Mouse (Mus musculus): ENCODE results near the gene Smyd3. TPM values are rescaled to one million over a fixed set of nuclear protein-coding genes. Genes with fewer than 3 reads are reported as not detected.

Smyd3 gene
- polyA plus RNA-seq, 1 experiment = 40.2 TPM

- H3K9ac ChIP-seq (ENCODE audit: low read depth, poor library complexity, severe bottlenecking) = no peak overlapping the region
- H3K36me3 ChIP-seq (ENCODE audit: control insufficient read depth, insufficient read depth, low read length, poor library complexity, severe bottlenecking) = no peaks in the 10 kb centered on the region
- no peaks in the 10 kb centered on the region for H3K9me3 ChIP-seq (replicated peaks; ENCODE audit: control insufficient read depth, insufficient read depth, low read length, poor library complexity, severe bottlenecking)
- no peak for TF ChIP-seq EP300 (IDR thresholded peaks at IDR 0.05; ENCODE audit: insufficient read depth, low read depth, low read length)
- TF ChIP-seq POLR2A (IDR thresholded peaks at IDR 0.05; ENCODE audit: insufficient read depth, low read length) = no peak
- H3K4me3 ChIP-seq (ENCODE audit: low read depth, low read length) = no peak overlapping the region
- H3K4me1 ChIP-seq (ENCODE audit: control insufficient read depth, insufficient read depth, low read length) = no peaks in the 10 kb centered on the region
- no peaks in the 10 kb centered on the region for H3K27me3 ChIP-seq (ENCODE audit: control insufficient read depth, insufficient read depth, low read length, poor library complexity, severe bottlenecking)
- H3K27ac ChIP-seq (ENCODE audit: insufficient read depth, low read length) = no peak overlapping the region
These were observed 191.4 kb downstream of the Smyd3 start for GRCm38 (mm10) chr1:179326262-179326964.

GRCm38 (mm10) chr1:179324271-179324670 lies 193.6 kb downstream of the Smyd3 start:
- no peaks in the 10 kb centered on the region for H3K9me3 ChIP-seq (replicated peaks; ENCODE audit: control insufficient read depth, insufficient read depth, low read length, poor library complexity, severe bottlenecking)
- H3K36me3 ChIP-seq (ENCODE audit: control insufficient read depth, insufficient read depth, low read length, poor library complexity, severe bottlenecking) = no peaks in the 10 kb centered on the region
- no peaks in the 10 kb centered on the region for H3K4me1 ChIP-seq (ENCODE audit: control insufficient read depth, insufficient read depth, low read length)
- no peak overlapping the region for H3K4me3 ChIP-seq (ENCODE audit: low read depth, low read length)
- TF ChIP-seq POLR2A (IDR thresholded peaks at IDR 0.05; ENCODE audit: insufficient read depth, low read length) (no peak), CTCF (IDR thresholded peaks at IDR 0.05; ENCODE audit: low read depth, low read length) (no peak), EP300 (IDR thresholded peaks at IDR 0.05; ENCODE audit: insufficient read depth, low read depth, low read length) (no peak)
- H3K27me3 ChIP-seq (ENCODE audit: control insufficient read depth, insufficient read depth, low read length, poor library complexity, severe bottlenecking) = no peaks in the 10 kb centered on the region
- no peak overlapping the region for H3K9ac ChIP-seq (ENCODE audit: low read depth, poor library complexity, severe bottlenecking)
- H3K27ac ChIP-seq (ENCODE audit: insufficient read depth, low read length) = no peak overlapping the region

- Histone ChIP-seq H3K27ac (ENCODE audit: insufficient read depth, low read length) (no peak overlapping the region), H3K27me3 (ENCODE audit: control insufficient read depth, insufficient read depth, low read length, poor library complexity, severe bottlenecking) (no peaks in the 10 kb centered on the region), H3K36me3 (ENCODE audit: control insufficient read depth, insufficient read depth, low read length, poor library complexity, severe bottlenecking) (no peaks in the 10 kb centered on the region), H3K9ac (ENCODE audit: low read depth, poor library complexity, severe bottlenecking) (no peak overlapping the region), H3K4me1 (ENCODE audit: control insufficient read depth, insufficient read depth, low read length) (no peaks in the 10 kb centered on the region), H3K4me3 (ENCODE audit: low read depth, low read length) (no peak overlapping the region), H3K9me3 (replicated peaks; ENCODE audit: control insufficient read depth, insufficient read depth, low read length, poor library complexity, severe bottlenecking) (no peaks in the 10 kb centered on the region)
- TF ChIP-seq EP300 (IDR thresholded peaks at IDR 0.05; ENCODE audit: insufficient read depth, low read depth, low read length) (no peak), CTCF (IDR thresholded peaks at IDR 0.05; ENCODE audit: low read depth, low read length) (no peak), POLR2A (IDR thresholded peaks at IDR 0.05; ENCODE audit: insufficient read depth, low read length) (no peak)
These were observed 204.2 kb downstream of the Smyd3 start for GRCm38 (mm10) chr1:179313618-179314017.

- Histone ChIP-seq H3K27ac (ENCODE audit: insufficient read depth, low read length) (no peak overlapping the region), H3K9me3 (replicated peaks; ENCODE audit: control insufficient read depth, insufficient read depth, low read length, poor library complexity, severe bottlenecking) (no peaks in the 10 kb centered on the region), H3K36me3 (ENCODE audit: control insufficient read depth, insufficient read depth, low read length, poor library complexity, severe bottlenecking) (no peaks in the 10 kb centered on the region), H3K9ac (ENCODE audit: low read depth, poor library complexity, severe bottlenecking) (no peak overlapping the region), H3K4me3 (ENCODE audit: low read depth, low read length) (no peak overlapping the region), H3K4me1 (ENCODE audit: control insufficient read depth, insufficient read depth, low read length) (no peaks in the 10 kb centered on the region), H3K27me3 (ENCODE audit: control insufficient read depth, insufficient read depth, low read length, poor library complexity, severe bottlenecking) (no peaks in the 10 kb centered on the region)
- TF ChIP-seq CTCF (IDR thresholded peaks at IDR 0.05; ENCODE audit: low read depth, low read length) = no peak
- TF ChIP-seq POLR2A (IDR thresholded peaks at IDR 0.05; ENCODE audit: insufficient read depth, low read length) = no peak
- no peak for TF ChIP-seq EP300 (IDR thresholded peaks at IDR 0.05; ENCODE audit: insufficient read depth, low read depth, low read length)
These were observed 208.4 kb downstream of the Smyd3 start for GRCm38 (mm10) chr1:179309487-179309886.

- TF ChIP-seq POLR2A (IDR thresholded peaks at IDR 0.05; ENCODE audit: insufficient read depth, low read length) (no peak), EP300 (IDR thresholded peaks at IDR 0.05; ENCODE audit: insufficient read depth, low read depth, low read length) (no peak), CTCF (IDR thresholded peaks at IDR 0.05; ENCODE audit: low read depth, low read length) (no peak)
- no peak overlapping the region for H3K27ac ChIP-seq (ENCODE audit: insufficient read depth, low read length)
- no peaks in the 10 kb centered on the region for H3K4me1 ChIP-seq (ENCODE audit: control insufficient read depth, insufficient read depth, low read length)
- no peaks in the 10 kb centered on the region for H3K9me3 ChIP-seq (replicated peaks; ENCODE audit: control insufficient read depth, insufficient read depth, low read length, poor library complexity, severe bottlenecking)
- no peak overlapping the region for H3K4me3 ChIP-seq (ENCODE audit: low read depth, low read length)
- no peak overlapping the region for H3K9ac ChIP-seq (ENCODE audit: low read depth, poor library complexity, severe bottlenecking)
- no peaks in the 10 kb centered on the region for H3K27me3 ChIP-seq (ENCODE audit: control insufficient read depth, insufficient read depth, low read length, poor library complexity, severe bottlenecking)
- no peaks in the 10 kb centered on the region for H3K36me3 ChIP-seq (ENCODE audit: control insufficient read depth, insufficient read depth, low read length, poor library complexity, severe bottlenecking)
These were observed 215.2 kb downstream of the Smyd3 start for GRCm38 (mm10) chr1:179302446-179303230.

- Histone ChIP-seq H3K4me1 (ENCODE audit: control insufficient read depth, insufficient read depth, low read length) (no peaks in the 10 kb centered on the region), H3K4me3 (ENCODE audit: low read depth, low read length) (no peak overlapping the region), H3K9me3 (replicated peaks; ENCODE audit: control insufficient read depth, insufficient read depth, low read length, poor library complexity, severe bottlenecking) (peaks cover 4% of the 10 kb centered on the region; the same call in 1 of the 2 replicates), H3K27ac (ENCODE audit: insufficient read depth, low read length) (no peak overlapping the region), H3K27me3 (ENCODE audit: control insufficient read depth, insufficient read depth, low read length, poor library complexity, severe bottlenecking) (no peaks in the 10 kb centered on the region), H3K9ac (ENCODE audit: low read depth, poor library complexity, severe bottlenecking) (no peak overlapping the region), H3K36me3 (ENCODE audit: control insufficient read depth, insufficient read depth, low read length, poor library complexity, severe bottlenecking) (no peaks in the 10 kb centered on the region)
- no peak for TF ChIP-seq CTCF (IDR thresholded peaks at IDR 0.05; ENCODE audit: low read depth, low read length)
- no peak for TF ChIP-seq POLR2A (IDR thresholded peaks at IDR 0.05; ENCODE audit: insufficient read depth, low read length)
- no peak for TF ChIP-seq EP300 (IDR thresholded peaks at IDR 0.05; ENCODE audit: insufficient read depth, low read depth, low read length)
These were observed 222.2 kb downstream of the Smyd3 start for GRCm38 (mm10) chr1:179295626-179296025.
